Mouse (Mus musculus): Measurements from ENCODE around the gene Kctd15. TPM values are rescaled to one million over a fixed set of nuclear protein-coding genes. Genes with fewer than 3 reads are reported as not detected.

Gene Kctd15
- polyA plus RNA-seq, 1 experiment from 2014 or later: 63.8 TPM

DNA sequence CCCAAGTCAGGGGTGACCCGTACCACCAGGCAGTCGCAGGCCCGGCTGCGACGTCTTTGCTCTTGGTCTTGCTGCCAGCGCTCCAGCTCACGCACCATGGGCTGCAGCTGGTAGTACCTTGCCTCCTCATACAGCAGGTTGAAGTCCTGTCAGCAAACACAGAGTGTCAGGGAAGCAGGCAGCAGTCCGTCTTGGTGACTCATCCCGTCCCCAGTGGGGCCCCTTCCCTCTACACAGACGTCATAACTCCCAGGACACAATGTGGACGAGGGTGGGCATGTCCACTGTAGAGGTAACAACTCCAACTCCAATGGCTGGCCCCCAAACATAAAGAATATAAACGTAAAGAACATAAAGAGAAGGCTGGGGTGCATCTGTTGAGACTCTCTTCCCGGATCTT, 14.6 kb downstream of the Kctd15 start:
- no peak overlapping the region for H3K4me3 ChIP-seq
- peaks cover 97% of the 10 kb centered on the region for H3K36me3 ChIP-seq (replicated peaks)
- no peaks in the 10 kb centered on the region for H3K4me1 ChIP-seq
- 91% methylated on average over 13 of the region's 13 CpGs for WGBS
- no peak overlapping the region for H3K27ac ChIP-seq (replicated peaks)
- no peaks in the 10 kb centered on the region for H3K27me3 ChIP-seq (replicated peaks; ENCODE audit: low read depth, poor library complexity, severe bottlenecking)
- DNase-seq (ENCODE audit: low spot score): no peak
- H3K9me3 ChIP-seq: no peaks in the 10 kb centered on the region

DNA sequence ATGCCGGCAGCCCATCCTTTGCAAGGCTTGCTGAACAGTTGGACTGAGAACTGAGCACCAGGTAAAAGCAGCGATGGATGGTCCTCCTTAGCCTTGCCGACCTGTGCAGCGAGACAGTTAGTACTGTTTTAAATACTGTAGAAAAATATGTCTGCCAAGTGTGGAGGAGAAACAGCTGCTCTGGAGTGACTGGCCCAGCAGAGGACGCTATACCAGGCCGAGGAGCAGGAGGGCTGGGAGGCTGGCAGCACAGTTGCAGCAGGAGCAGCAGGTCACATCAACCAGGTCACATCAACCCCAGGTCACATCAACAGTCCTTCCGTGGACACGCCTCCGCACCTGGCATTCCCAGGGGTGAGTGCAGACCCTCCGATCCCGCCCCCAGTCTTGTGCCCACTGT, 16.7 kb downstream of the Kctd15 start:
- Histone ChIP-seq H3K4me3 (no peak overlapping the region), H3K9me3 (no peaks in the 10 kb centered on the region), H3K4me1 (no peaks in the 10 kb centered on the region), H3K27me3 (replicated peaks; ENCODE audit: low read depth, poor library complexity, severe bottlenecking) (no peaks in the 10 kb centered on the region), H3K27ac (replicated peaks) (no peak overlapping the region), H3K36me3 (replicated peaks) (peaks cover 75% of the 10 kb centered on the region)
- 88% methylated on average over 11 of the region's 11 CpGs for WGBS
- DNase-seq (ENCODE audit: low spot score): no peak

- 83% methylated on average over 4 of the region's 4 CpGs for WGBS
Observed at GRCm38 (mm10) chr7:34636661-34637060, 19.9 kb downstream of the Kctd15 start.

GRCm38 (mm10) chr7:34632966-34633742, 23.4 kb downstream of the Kctd15 start:
- no peak for DNase-seq (ENCODE audit: low spot score)
- Histone ChIP-seq H3K27me3 (replicated peaks; ENCODE audit: low read depth, poor library complexity, severe bottlenecking) (no peaks in the 10 kb centered on the region), H3K9me3 (no peaks in the 10 kb centered on the region), H3K4me3 (no peak overlapping the region), H3K36me3 (replicated peaks) (peaks cover 9% of the 10 kb centered on the region), H3K27ac (replicated peaks) (no peak overlapping the region), H3K4me1 (peaks cover 18% of the 10 kb centered on the region)
- 85% methylated on average over 10 of the region's 10 CpGs for WGBS

More at GRCm38 (mm10) chr7:34636661-34637060, 19.9 kb downstream of the Kctd15 start:
- no peaks in the 10 kb centered on the region for H3K9me3 ChIP-seq
- no peak for DNase-seq (ENCODE audit: low spot score)
- H3K27ac ChIP-seq (replicated peaks): no peak overlapping the region
- H3K36me3 ChIP-seq (replicated peaks): peaks cover 44% of the 10 kb centered on the region
- no peaks in the 10 kb centered on the region for H3K4me1 ChIP-seq
- no peak overlapping the region for H3K4me3 ChIP-seq
- no peaks in the 10 kb centered on the region for H3K27me3 ChIP-seq (replicated peaks; ENCODE audit: low read depth, poor library complexity, severe bottlenecking)

DNA sequence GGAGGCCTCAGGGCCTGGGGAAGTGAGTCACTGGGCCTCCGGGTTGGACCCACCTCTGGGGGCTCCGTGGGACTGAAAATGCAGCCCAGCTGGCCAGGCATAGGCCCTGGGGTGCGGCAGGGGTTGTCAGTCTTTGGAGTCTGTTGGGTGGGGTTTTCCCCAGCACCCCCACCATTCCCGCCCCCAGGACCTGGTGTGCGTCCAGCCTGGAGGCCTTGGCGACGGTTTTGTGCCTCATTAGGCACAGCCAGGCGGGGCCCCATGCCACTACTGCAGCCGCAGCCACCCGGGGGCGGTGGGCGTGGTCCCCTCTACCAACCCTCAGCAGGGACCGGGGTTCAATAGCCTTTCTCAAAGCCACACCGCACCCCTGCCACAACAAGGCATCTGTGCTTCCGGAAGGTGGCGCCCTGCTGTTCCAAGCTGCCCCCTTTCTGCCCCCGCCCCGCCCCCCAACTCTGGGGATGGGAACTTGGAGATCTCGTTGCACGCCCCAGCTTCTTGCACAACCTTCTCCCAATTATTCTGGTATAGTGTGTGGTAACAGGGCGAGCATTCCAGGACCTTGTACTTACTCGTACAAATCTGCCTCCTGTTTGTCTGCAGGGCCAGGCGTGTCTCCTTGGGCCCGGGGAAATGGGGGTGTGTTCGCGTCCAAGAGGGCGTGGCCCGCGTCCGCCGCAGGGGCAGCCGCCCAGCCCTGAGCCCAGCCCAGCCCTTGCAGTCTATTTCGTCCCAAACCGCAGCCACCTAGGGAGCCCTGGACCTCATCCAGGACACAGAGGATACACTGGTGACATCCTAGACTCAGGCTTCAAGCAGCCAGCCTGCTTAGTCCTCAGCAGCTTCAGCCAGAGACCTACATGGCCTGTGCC, 26.1 kb downstream of the Kctd15 start:
- Histone ChIP-seq H3K4me1 (peaks cover 18% of the 10 kb centered on the region), H3K36me3 (replicated peaks) (no peaks in the 10 kb centered on the region), H3K9me3 (no peaks in the 10 kb centered on the region), H3K27ac (replicated peaks) (peak overlapping the region; percentile 84), H3K27me3 (replicated peaks; ENCODE audit: low read depth, poor library complexity, severe bottlenecking) (no peaks in the 10 kb centered on the region), H3K4me3 (peak overlapping the region; percentile 60)
- WGBS: 1% methylated on average over 34 of the region's 34 CpGs
- DNase-seq (ENCODE audit: low spot score): peak; percentile 80

GRCm38 (mm10) chr7:34629702-34630210, 26.8 kb downstream of the Kctd15 start:
- no peak for DNase-seq (ENCODE audit: low spot score)
- Histone ChIP-seq H3K27ac (replicated peaks) (peak overlapping the region; percentile 84), H3K27me3 (replicated peaks; ENCODE audit: low read depth, poor library complexity, severe bottlenecking) (no peaks in the 10 kb centered on the region), H3K4me3 (peak overlapping the region; percentile 60), H3K4me1 (peaks cover 18% of the 10 kb centered on the region), H3K9me3 (no peaks in the 10 kb centered on the region), H3K36me3 (replicated peaks) (no peaks in the 10 kb centered on the region)
- 38% methylated on average over 8 of the region's 8 CpGs for WGBS

GRCm38 (mm10) chr7:34620411-34620810, 36.1 kb downstream of the Kctd15 start:
- H3K36me3 ChIP-seq (replicated peaks): no peaks in the 10 kb centered on the region
- peaks cover 2% of the 10 kb centered on the region; the same call in 1 of the 2 replicates for H3K4me1 ChIP-seq
- no peak overlapping the region for H3K4me3 ChIP-seq
- no peak for DNase-seq (ENCODE audit: low spot score)
- H3K27me3 ChIP-seq (replicated peaks; ENCODE audit: low read depth, poor library complexity, severe bottlenecking): no peaks in the 10 kb centered on the region
- no peak overlapping the region; the same call in 1 of the 2 replicates for H3K27ac ChIP-seq (replicated peaks)
- peaks cover 8% of the 10 kb centered on the region; the same call in 1 of the 2 replicates for H3K9me3 ChIP-seq
- WGBS: 40% methylated on average over 2 of the region's 2 CpGs

- Histone ChIP-seq H3K27ac (replicated peaks) (no peak overlapping the region), H3K9me3 (peaks cover 8% of the 10 kb centered on the region; the same call in 1 of the 2 replicates), H3K36me3 (replicated peaks) (no peaks in the 10 kb centered on the region), H3K27me3 (replicated peaks; ENCODE audit: low read depth, poor library complexity, severe bottlenecking) (no peaks in the 10 kb centered on the region), H3K4me3 (no peak overlapping the region), H3K4me1 (peaks cover 6% of the 10 kb centered on the region; the same call in 1 of the 2 replicates)
- 86% methylated on average over 11 of the region's 11 CpGs for whole genome bisulfite sequencing
- DNase-seq (ENCODE audit: low spot score): no peak
Observed at GRCm38 (mm10) chr7:34618141-34618890, 38.2 kb downstream of the Kctd15 start.

DNA sequence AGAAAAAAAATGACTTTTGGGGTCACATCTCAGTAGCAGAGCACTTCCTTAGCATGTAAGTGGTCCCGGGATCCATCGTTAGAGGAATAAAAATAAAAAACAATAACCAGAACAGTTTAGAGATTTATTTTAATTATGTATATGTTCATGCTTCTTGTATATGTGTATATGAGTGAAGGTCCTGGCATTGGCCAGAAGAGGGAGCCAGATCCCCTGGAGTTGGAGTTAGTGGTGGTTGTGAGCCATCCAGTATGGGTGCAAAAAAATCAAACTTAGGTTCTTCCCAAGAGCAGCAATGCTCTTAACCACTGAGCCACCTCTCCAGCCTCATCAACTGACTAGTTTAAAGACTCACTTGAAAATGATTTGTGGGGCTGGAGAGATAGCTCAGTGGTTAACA, 40.3 kb downstream of the Kctd15 start:
- H3K4me1 ChIP-seq: peaks cover 9% of the 10 kb centered on the region; the same call in 1 of the 2 replicates

GRCm38 (mm10) chr7:34610445-34610844, 46.1 kb downstream of the Kctd15 start:
- Histone ChIP-seq H3K36me3 (replicated peaks) (no peaks in the 10 kb centered on the region), H3K27me3 (replicated peaks; ENCODE audit: low read depth, poor library complexity, severe bottlenecking) (0 out of 2 replicates have a peak, but pooled peaks cover 3% of the 10 kb centered on the region), H3K9me3 (no peaks in the 10 kb centered on the region), H3K4me1 (peaks cover 53% of the 10 kb centered on the region), H3K27ac (replicated peaks) (peak overlapping the region; percentile 82), H3K4me3 (peak overlapping the region; percentile 31; the same call in 1 of the 2 replicates)
- 28% methylated on average over 6 of the region's 6 CpGs for WGBS
- DNase-seq (ENCODE audit: low spot score): peak; percentile 75

More for the DNA sequence above, 40.3 kb downstream of the Kctd15 start:
- no peaks in the 10 kb centered on the region for H3K27me3 ChIP-seq (replicated peaks; ENCODE audit: low read depth, poor library complexity, severe bottlenecking)
- 89% methylated on average over 2 of the region's 2 CpGs for WGBS
- DNase-seq (ENCODE audit: low spot score): no peak
- H3K27ac ChIP-seq (replicated peaks): no peak overlapping the region
- no peak overlapping the region for H3K4me3 ChIP-seq
- peaks cover 8% of the 10 kb centered on the region; the same call in 1 of the 2 replicates for H3K9me3 ChIP-seq
- no peaks in the 10 kb centered on the region for H3K36me3 ChIP-seq (replicated peaks)

GRCm38 (mm10) chr7:34607334-34607970, 49.1 kb downstream of the Kctd15 start:
- peak overlapping the region; percentile 72 for H3K27ac ChIP-seq (replicated peaks)
- no peak for DNase-seq (ENCODE audit: low spot score)
- no peak overlapping the region for H3K4me3 ChIP-seq
- H3K27me3 ChIP-seq (replicated peaks; ENCODE audit: low read depth, poor library complexity, severe bottlenecking): 0 out of 2 replicates have a peak, but pooled peaks cover 3% of the 10 kb centered on the region
- H3K9me3 ChIP-seq: no peaks in the 10 kb centered on the region
- H3K36me3 ChIP-seq (replicated peaks): no peaks in the 10 kb centered on the region
- H3K4me1 ChIP-seq: peaks cover 54% of the 10 kb centered on the region
- 76% methylated on average over 5 of the region's 5 CpGs for WGBS

Data from embryonic facial prominence, embryonic 10.5 days (tissue).